Mouse (Mus musculus) liver, adult 10 weeks (tissue): ENCODE data around the gene Tmem120b. TPM values are rescaled to one million over a fixed set of nuclear protein-coding genes. Genes with fewer than 3 reads are reported as not detected.

Source experiments
- polyA plus RNA-seq: library from polyadenylated mRNA; stranded (reverse); fragments of 350-450 nt; fragmentation: Illumina TruSeq; extraction: RNeasy Lipid Tissue Mini Kit (QIAGEN cat#74804); gene quantifications from one replicate; pipeline ENCODE4 v1.2.3, GENCODE M21; 2014; ENCODE audit warnings: low read depth, low replicate concordance

The Tmem120b gene
- polyA plus RNA-seq = 1.9 TPM

GRCm38 (mm10) chr5:123068115-123068514 is at the start of gene Tmem120b:
Gene Tmem120b (plus strand): TSS chr5:123068415.

GRCm38 (mm10) chr5:123046916-123047315 is 21.3 kb upstream of the Tmem120b start, which contains the start of gene Morn3:
Gene Morn3 (minus strand): TSS chr5:123047016.

GRCm38 (mm10) chr5:123132308-123133071 is 64.3 kb downstream of the Tmem120b start, which contains the start of gene Rhof:
Gene Rhof (minus strand): TSS chr5:123132692.

GRCm38 (mm10) chr5:123142161-123143157 is 74.2 kb downstream of the Tmem120b start, which contains the start of gene Setd1b:
Gene Setd1b (plus strand): TSS chr5:123142193.

Other genes starting within 250 kb of the Tmem120b start
- gene Anapc5, start 247.1 kb upstream of the Tmem120b start, polyA plus RNA-seq = 79.8 TPM
- 4.3 TPM for gene Rnf34, start 218.4 kb upstream of the Tmem120b start, polyA plus RNA-seq
- 4.8 TPM for gene Kdm2b, start 78.6 kb upstream of the Tmem120b start, polyA plus RNA-seq
- 0.74 TPM for gene Orai1, start 53.3 kb upstream of the Tmem120b start, polyA plus RNA-seq
- not detected for gene Morn3, start 21.4 kb upstream of the Tmem120b start, polyA plus RNA-seq
- gene Rhof, start 64.3 kb downstream of the Tmem120b start, polyA plus RNA-seq = not detected
- 2.4 TPM for gene Setd1b, start 73.8 kb downstream of the Tmem120b start, polyA plus RNA-seq
- gene Psmd9, start 101.0 kb downstream of the Tmem120b start, polyA plus RNA-seq = 7.9 TPM
- gene Hpd, start 114.3 kb downstream of the Tmem120b start, polyA plus RNA-seq = 1,209 TPM
- gene Wdr66, start 183.7 kb downstream of the Tmem120b start, polyA plus RNA-seq = 0.21 TPM